Mouse (Mus musculus) liver, adult 2 months (tissue): ENCODE data around the gene Lrfn3.

Experiments used
- CTCF ChIP-seq: fragments of 200-500 bp; IDR thresholded peaks from 2 replicates; pipeline ENCODE4 v1.5.1; 2011; ENCODE audit warnings: low read depth, low read length, control low read depth
- POLR2A ChIP-seq: fragments of 200-500 bp; IDR thresholded peaks from 2 replicates; pipeline ENCODE4 v1.6.1; 2011; ENCODE audit warnings: low read length, control low read depth; ENCODE audit not compliant: insufficient read depth; ENCODE audit errors: extremely low read depth

GRCm38 (mm10) chr7:30318142-30318541 is 44.4 kb downstream of the Lrfn3 start:
- no peak for TF ChIP-seq POLR2A
- no peak for TF ChIP-seq CTCF
